Mouse (Mus musculus) midbrain, embryonic 12.5 days (tissue): Measurements from ENCODE around the gene BC052040. TPM values are rescaled to one million over a fixed set of nuclear protein-coding genes. Genes with fewer than 3 reads are reported as not detected.
A peak's percentile ranks its signal among the peaks of the same experiment; 100 is the strongest.

ENCODE experiments used
- ATAC-seq: fragments of 200-750 bp; cut with Nextera tagmentation; 2 replicates; pipeline ENCODE4 v1.8.0; 2017; ENCODE audit warnings: low read depth, moderate TSS enrichment, moderate library complexity; ENCODE audit not compliant: low FRiP score
- H3K27ac ChIP-seq: fragments of 300-500 bp; sonication (generic); replicated peaks from 2 replicates; pipeline ENCODE4 v1.5.1; 2016; ENCODE audit warnings: mild to moderate bottlenecking
- H3K27me3 ChIP-seq: fragments of 300-500 bp; sonication (generic); 2 replicates; pipeline ENCODE4 v1.6.1; 2016; ENCODE audit warnings: mild to moderate bottlenecking
- H3K36me3 ChIP-seq: fragments of 300-500 bp; sonication (generic); 2 replicates; pipeline ENCODE4 v1.6.1; 2016
- H3K4me1 ChIP-seq: fragments of 300-500 bp; sonication (generic); 2 replicates; pipeline ENCODE4 v1.6.1; 2016
- H3K4me2 ChIP-seq: fragments of 300-500 bp; sonication (generic); replicated peaks from 2 replicates; pipeline ENCODE4 v1.6.1; 2016; ENCODE audit warnings: mild to moderate bottlenecking, moderate library complexity
- H3K4me3 ChIP-seq: fragments of 300-500 bp; sonication (generic); 2 replicates; pipeline ENCODE4 v1.5.1; 2016; ENCODE audit warnings: mild to moderate bottlenecking
- H3K9ac ChIP-seq: fragments of 300-500 bp; sonication (generic); replicated peaks from 2 replicates; pipeline ENCODE4 v1.6.1; 2016; ENCODE audit warnings: mild to moderate bottlenecking, moderate library complexity
- H3K9me3 ChIP-seq: fragments of 300-500 bp; sonication (generic); 2 replicates; pipeline ENCODE4 v1.6.1; 2016; ENCODE audit warnings: mild to moderate bottlenecking
- WGBS: fragments of 180-500 bp; shearing (Covaris S2); methylation state at CpG from one replicate; pipeline ENCODE4 v1.1.7; 2016; 5-methylcytosine and 5-hydroxymethylcytosine counted together
- polyA plus RNA-seq: library from polyadenylated mRNA; unstranded; fragments of >200 nt; fragmentation: Nextera tagmentation; extraction: Ambion mirVana; gene quantifications from 2 replicates; pipeline ENCODE4 v1.2.1, GENCODE M21; 2016

The BC052040 gene
- polyA plus RNA-seq, 1 experiment from 2014 or later, result 18.1 TPM

- Histone ChIP-seq H3K4me2 (peak overlapping the region; percentile 34), H3K9me3 (no peaks in the 10 kb centered on the region), H3K4me3 (0 out of 2 replicates have a peak overlapping the region, but pooled peaks have one; percentile 3), H3K4me1 (peaks cover 26% of the 10 kb centered on the region), H3K36me3 (no peaks in the 10 kb centered on the region), H3K27me3 (no peaks in the 10 kb centered on the region), H3K9ac (0 out of 2 replicates have a peak overlapping the region, but pooled peaks have one; percentile 2), H3K27ac (no peak overlapping the region)
- 32% methylated on average over 18 of the region's 18 CpGs for WGBS
- no peak for ATAC-seq
These were observed 2.2 kb upstream of the BC052040 start for GRCm38 (mm10) chr2:115579171-115579900.

- Histone ChIP-seq H3K4me3 (no peak overlapping the region), H3K4me2 (no peak overlapping the region), H3K4me1 (peaks cover 26% of the 10 kb centered on the region), H3K36me3 (no peaks in the 10 kb centered on the region), H3K27me3 (no peaks in the 10 kb centered on the region), H3K9me3 (no peaks in the 10 kb centered on the region), H3K9ac (no peak overlapping the region), H3K27ac (no peak overlapping the region)
- no peak for ATAC-seq
- 13% methylated on average over 6 of the region's 6 CpGs for WGBS
These were observed 1.5 kb upstream of the BC052040 start for GRCm38 (mm10) chr2:115579976-115580375.

GRCm38 (mm10) chr2:115581989-115582608 lies 583 bp downstream of the BC052040 start:
- Histone ChIP-seq H3K9ac (peak overlapping the region; percentile 62), H3K27me3 (no peaks in the 10 kb centered on the region), H3K4me2 (peak overlapping the region; percentile 62), H3K27ac (no peak overlapping the region), H3K9me3 (no peaks in the 10 kb centered on the region), H3K4me3 (peak overlapping the region; percentile 61), H3K4me1 (peaks cover 26% of the 10 kb centered on the region), H3K36me3 (no peaks in the 10 kb centered on the region)
- WGBS, result 70% methylated on average over 10 of the region's 10 CpGs
- no peak for ATAC-seq

- Histone ChIP-seq H3K4me3 (no peak overlapping the region), H3K9me3 (no peaks in the 10 kb centered on the region), H3K27ac (no peak overlapping the region), H3K4me2 (no peak overlapping the region), H3K9ac (no peak overlapping the region), H3K4me1 (peaks cover 26% of the 10 kb centered on the region), H3K36me3 (no peaks in the 10 kb centered on the region), H3K27me3 (no peaks in the 10 kb centered on the region)
- no peak for ATAC-seq
These were observed 2.3 kb downstream of the BC052040 start for GRCm38 (mm10) chr2:115583776-115584175.

GRCm38 (mm10) chr2:115590602-115591001 lies 9.1 kb downstream of the BC052040 start:
- WGBS, result 87% methylated on average over 2 of the region's 2 CpGs
- Histone ChIP-seq H3K27ac (no peak overlapping the region), H3K27me3 (no peaks in the 10 kb centered on the region), H3K9me3 (no peaks in the 10 kb centered on the region), H3K4me2 (no peak overlapping the region), H3K36me3 (no peaks in the 10 kb centered on the region), H3K4me3 (no peak overlapping the region), H3K4me1 (no peaks in the 10 kb centered on the region), H3K9ac (no peak overlapping the region)
- no peak for ATAC-seq

GRCm38 (mm10) chr2:115592651-115593119 lies 11.2 kb downstream of the BC052040 start:
- H3K4me1 ChIP-seq, result no peaks in the 10 kb centered on the region
- no peaks in the 10 kb centered on the region for H3K36me3 ChIP-seq
- H3K4me3 ChIP-seq, result no peak overlapping the region
- no peaks in the 10 kb centered on the region for H3K27me3 ChIP-seq
- no peak overlapping the region for H3K27ac ChIP-seq
- 80% methylated on average over 2 of the region's 2 CpGs for WGBS
- no peak for ATAC-seq
- no peak overlapping the region for H3K4me2 ChIP-seq
- H3K9ac ChIP-seq, result no peak overlapping the region
- no peaks in the 10 kb centered on the region for H3K9me3 ChIP-seq

- no peak overlapping the region for H3K9ac ChIP-seq
- ATAC-seq, result no peak
- no peaks in the 10 kb centered on the region for H3K9me3 ChIP-seq
- H3K4me3 ChIP-seq, result no peak overlapping the region
- H3K36me3 ChIP-seq, result no peaks in the 10 kb centered on the region
- peaks cover 14% of the 10 kb centered on the region for H3K4me1 ChIP-seq
- H3K4me2 ChIP-seq, result no peak overlapping the region
- H3K27me3 ChIP-seq, result no peaks in the 10 kb centered on the region
- 0 out of 2 replicates have a peak overlapping the region, but pooled peaks have one; percentile 3 for H3K27ac ChIP-seq
- 66% methylated on average over 10 of the region's 10 CpGs for WGBS
These were observed 15.5 kb downstream of the BC052040 start for GRCm38 (mm10) chr2:115597017-115597416.

GRCm38 (mm10) chr2:115598266-115598665 lies 16.8 kb downstream of the BC052040 start:
- Histone ChIP-seq H3K4me1 (peaks cover 16% of the 10 kb centered on the region), H3K4me3 (no peak overlapping the region), H3K9ac (no peak overlapping the region), H3K27me3 (no peaks in the 10 kb centered on the region), H3K36me3 (no peaks in the 10 kb centered on the region), H3K9me3 (no peaks in the 10 kb centered on the region), H3K27ac (no peak overlapping the region), H3K4me2 (no peak overlapping the region)
- no peak for ATAC-seq
- 94% methylated on average over 5 of the region's 5 CpGs for WGBS

- no peaks in the 10 kb centered on the region for H3K9me3 ChIP-seq
- H3K36me3 ChIP-seq, result no peaks in the 10 kb centered on the region
- H3K4me1 ChIP-seq, result peaks cover 17% of the 10 kb centered on the region
- H3K4me2 ChIP-seq, result no peak overlapping the region
- no peaks in the 10 kb centered on the region for H3K27me3 ChIP-seq
- peak; percentile 59; the same call in 1 of the 2 replicates for ATAC-seq
- WGBS, result 64% methylated on average over 5 of the region's 5 CpGs
- H3K4me3 ChIP-seq, result no peak overlapping the region
- H3K9ac ChIP-seq, result no peak overlapping the region
- H3K27ac ChIP-seq, result no peak overlapping the region
These were observed 19.2 kb downstream of the BC052040 start for GRCm38 (mm10) chr2:115600724-115601123.

- Histone ChIP-seq H3K4me3 (no peak overlapping the region), H3K4me2 (no peak overlapping the region), H3K9me3 (no peaks in the 10 kb centered on the region), H3K27ac (no peak overlapping the region), H3K4me1 (peaks cover 21% of the 10 kb centered on the region), H3K27me3 (no peaks in the 10 kb centered on the region), H3K9ac (no peak overlapping the region), H3K36me3 (no peaks in the 10 kb centered on the region)
- WGBS, result 63% methylated on average over 1 of the region's 1 CpGs
- peak; percentile 21; the same call in 1 of the 2 replicates for ATAC-seq
These were observed 19.8 kb downstream of the BC052040 start for GRCm38 (mm10) chr2:115601280-115601679.

GRCm38 (mm10) chr2:115602116-115602515 lies 20.6 kb downstream of the BC052040 start:
- Histone ChIP-seq H3K4me3 (no peak overlapping the region), H3K27me3 (no peaks in the 10 kb centered on the region), H3K4me2 (no peak overlapping the region), H3K27ac (no peak overlapping the region; the same call in 1 of the 2 replicates), H3K36me3 (no peaks in the 10 kb centered on the region), H3K4me1 (peaks cover 21% of the 10 kb centered on the region), H3K9me3 (no peaks in the 10 kb centered on the region), H3K9ac (no peak overlapping the region)
- WGBS, result 68% methylated on average over 2 of the region's 2 CpGs
- no peak for ATAC-seq

GRCm38 (mm10) chr2:115604132-115604531 lies 22.6 kb downstream of the BC052040 start:
- 87% methylated on average over 6 of the region's 6 CpGs for WGBS
- Histone ChIP-seq H3K27ac (no peak overlapping the region), H3K4me3 (no peak overlapping the region), H3K4me2 (no peak overlapping the region), H3K27me3 (no peaks in the 10 kb centered on the region), H3K9me3 (no peaks in the 10 kb centered on the region), H3K36me3 (no peaks in the 10 kb centered on the region), H3K9ac (no peak overlapping the region), H3K4me1 (peaks cover 21% of the 10 kb centered on the region)
- no peak for ATAC-seq
